Mouse (Mus musculus) cerebellum, postnatal 14 days (tissue): ENCODE results near the gene Ubxn11.

ENCODE experiments used
- DNase-seq, 2 experiments: peaks; one replicate each; pipeline ENCODE4 v3.0.0; 2021; ENCODE audit warnings: mixed read lengths in 2 of 2

Gene Ubxn11

GRCm38 (mm10) chr4:134091225-134091529 is 11.2 kb upstream of the Ubxn11 start:
- no peak for DNase-seq

GRCm38 (mm10) chr4:134092382-134093288 is 9.7 kb upstream of the Ubxn11 start:
- peak; percentile 27 to 52 for DNase-seq

- DNase-seq, result no peak
Measured at GRCm38 (mm10) chr4:134094004-134094564, 8.3 kb upstream of the Ubxn11 start.

- no peak for DNase-seq
Measured at GRCm38 (mm10) chr4:134094923-134095547, 7.3 kb upstream of the Ubxn11 start, which contains the start of gene Cd52. Gene Cd52, minus strand, starts transcription at chr4:134095082.

- DNase-seq, result no peak
Measured at GRCm38 (mm10) chr4:134096120-134096519, 6.2 kb upstream of the Ubxn11 start.

GRCm38 (mm10) chr4:134097015-134097608 is 5.3 kb upstream of the Ubxn11 start:
- DNase-seq, result no peak

- no peak for DNase-seq
Measured at GRCm38 (mm10) chr4:134098628-134099027, 3.7 kb upstream of the Ubxn11 start.

- DNase-seq, result no peak
Measured at GRCm38 (mm10) chr4:134100245-134100644, 2.1 kb upstream of the Ubxn11 start.

- no peak for DNase-seq
Measured at GRCm38 (mm10) chr4:134102742-134103119, 361 bp downstream of the Ubxn11 start.

GRCm38 (mm10) chr4:134106105-134106504 is 3.7 kb downstream of the Ubxn11 start:
- DNase-seq, result no peak

GRCm38 (mm10) chr4:134107730-134108129 is 5.4 kb downstream of the Ubxn11 start:
- DNase-seq, result no peak

- no peak for DNase-seq
Measured at GRCm38 (mm10) chr4:134108196-134108595, 5.8 kb downstream of the Ubxn11 start.

GRCm38 (mm10) chr4:134110653-134111052 is 8.3 kb downstream of the Ubxn11 start:
- DNase-seq, result no peak

GRCm38 (mm10) chr4:134112403-134112802 is 10.0 kb downstream of the Ubxn11 start:
- DNase-seq, result no peak

- DNase-seq, result no peak
Measured at GRCm38 (mm10) chr4:134113356-134113994, 11.1 kb downstream of the Ubxn11 start.

- DNase-seq, result no peak
Measured at GRCm38 (mm10) chr4:134114038-134114437, 11.7 kb downstream of the Ubxn11 start.

- DNase-seq, result no peak
Measured at GRCm38 (mm10) chr4:134115215-134116144, 13.1 kb downstream of the Ubxn11 start.

GRCm38 (mm10) chr4:134116501-134116900 is 14.1 kb downstream of the Ubxn11 start:
- DNase-seq, result no peak

GRCm38 (mm10) chr4:134117012-134117411 is 14.6 kb downstream of the Ubxn11 start:
- no peak for DNase-seq

- DNase-seq, result no peak
Measured at GRCm38 (mm10) chr4:134118126-134118800, 15.9 kb downstream of the Ubxn11 start.

GRCm38 (mm10) chr4:134119042-134119441 is 16.7 kb downstream of the Ubxn11 start:
- DNase-seq, result no peak
